Mouse (Mus musculus) heart, adult 2 months (tissue): ENCODE data around the gene Atg7. TPM values are rescaled to one million over a fixed set of nuclear protein-coding genes. Genes with fewer than 3 reads are reported as not detected.

Source experiments
- DNase-seq, 2 experiments: peaks; one replicate each; pipeline ENCODE4 v3.0.0; 2021
- H3K27ac ChIP-seq: fragments of 200-600 bp; 2 replicates; pipeline ENCODE4 v1.8.1; 2022
- H3K27me3 ChIP-seq: fragments of 200-500 bp; 2 replicates; pipeline ENCODE4 v1.6.1; 2012; ENCODE audit warnings: mild to moderate bottlenecking, low read length, inconsistent platforms, mixed read lengths; ENCODE audit not compliant: control insufficient read depth, insufficient read depth
- H3K36me3 ChIP-seq: fragments of 200-500 bp; 2 replicates; pipeline ENCODE4 v1.6.1; 2012; ENCODE audit warnings: low read length, inconsistent platforms; ENCODE audit not compliant: control insufficient read depth, insufficient read depth
- H3K4me1 ChIP-seq: fragments of 200-500 bp; 2 replicates; pipeline ENCODE4 v1.6.1; 2011; ENCODE audit warnings: low read length; ENCODE audit not compliant: control insufficient read depth, insufficient read depth
- H3K4me3 ChIP-seq: fragments of 200-600 bp; 2 replicates; pipeline ENCODE4 v1.8.1; 2022
- H3K79me2 ChIP-seq: fragments of 200-500 bp; replicated peaks from 2 replicates; pipeline ENCODE4 v1.6.1; 2012; ENCODE audit warnings: mild to moderate bottlenecking, inconsistent platforms, low read length, moderate library complexity, mixed read lengths; ENCODE audit not compliant: control insufficient read depth, insufficient read depth
- H3K9ac ChIP-seq: fragments of 200-500 bp; 2 replicates; pipeline ENCODE4 v1.6.1; 2012; ENCODE audit warnings: low read depth, mild to moderate bottlenecking, control low read depth, inconsistent platforms, low read length, mixed read lengths
- CTCF ChIP-seq: fragments of 200-600 bp; IDR thresholded peaks from 2 replicates; pipeline ENCODE4 v1.8.1; 2022; ENCODE audit warnings: antibody characterized with exemption, mild to moderate bottlenecking, moderate library complexity
- EP300 ChIP-seq: fragments of 200-500 bp; IDR thresholded peaks from 2 replicates; pipeline ENCODE4 v1.6.1; 2011; ENCODE audit warnings: low read depth, low read length, control low read depth; ENCODE audit not compliant: insufficient read depth
- POLR2A ChIP-seq: fragments of 200-500 bp; IDR thresholded peaks from 2 replicates; pipeline ENCODE4 v1.6.1; 2011; ENCODE audit warnings: mild to moderate bottlenecking, low read depth, low read length, control low read depth; ENCODE audit not compliant: insufficient read depth
- WGBS: fragments of 180-500 bp; shearing (Covaris S2); methylation state at CpG from one replicate; pipeline ENCODE4 v1.1.7; 2018; 5-methylcytosine and 5-hydroxymethylcytosine counted together
- intact Hi-C: fragments of 180-260 bp; cut with DNase I; formaldehyde crosslinking; loops from one replicate; pipeline ENCODE4 v1.15.1; 2025
- polyA plus RNA-seq: library from polyadenylated mRNA; depleted of rRNA; stranded (reverse); fragments of >200 nt; gene quantifications from 2 replicates; pipeline ENCODE4 v1.2.3, GENCODE M21; 2012
- total RNA-seq, 2 experiments: library from RNA; stranded (reverse); gene quantifications; 2 replicates each; pipeline ENCODE4 v1.2.3; 2021

The Atg7 gene
- total and polyA plus RNA-seq, 3 experiments, result 9.9 to 11.1 (median 10.7) TPM

GRCm38 (mm10) chr6:114787606-114788005 lies 144.7 kb downstream of the Atg7 start:
- Histone ChIP-seq H3K36me3 (no peaks in the 10 kb centered on the region), H3K79me2 (no peaks in the 10 kb centered on the region), H3K4me1 (no peaks in the 10 kb centered on the region), H3K4me3 (no peak overlapping the region), H3K9ac (no peak overlapping the region), H3K27me3 (no peaks in the 10 kb centered on the region), H3K27ac (no peak overlapping the region)
- intact Hi-C loops, result no loop called here
- TF ChIP-seq EP300 (no peak), POLR2A (no peak), CTCF (no peak)
- 85% methylated on average over 3 of the region's 3 CpGs for WGBS
- DNase-seq, result no peak

- Histone ChIP-seq H3K36me3 (no peaks in the 10 kb centered on the region), H3K4me1 (no peaks in the 10 kb centered on the region), H3K9ac (no peak overlapping the region), H3K27me3 (no peaks in the 10 kb centered on the region), H3K79me2 (no peaks in the 10 kb centered on the region), H3K27ac (no peak overlapping the region), H3K4me3 (no peak overlapping the region)
- intact Hi-C loops, result no loop called here
- TF ChIP-seq CTCF (no peak), EP300 (no peak), POLR2A (no peak)
- WGBS, result 80% methylated on average over 4 of the region's 4 CpGs
- no peak for DNase-seq
Measured at GRCm38 (mm10) chr6:114788663-114789062, 145.8 kb downstream of the Atg7 start.

GRCm38 (mm10) chr6:114790084-114790483 lies 147.2 kb downstream of the Atg7 start:
- DNase-seq, result no peak
- Histone ChIP-seq H3K79me2 (no peaks in the 10 kb centered on the region), H3K4me1 (no peaks in the 10 kb centered on the region), H3K9ac (no peak overlapping the region), H3K27ac (no peak overlapping the region), H3K36me3 (no peaks in the 10 kb centered on the region), H3K27me3 (no peaks in the 10 kb centered on the region), H3K4me3 (no peak overlapping the region)
- no peak for TF ChIP-seq EP300
- no peak for TF ChIP-seq POLR2A
- TF ChIP-seq CTCF, result no peak
- 62% methylated on average over 2 of the region's 2 CpGs for WGBS
- intact Hi-C loops, result no loop called here

GRCm38 (mm10) chr6:114790902-114791301 lies 148.0 kb downstream of the Atg7 start:
- H3K4me3 ChIP-seq, result no peak overlapping the region
- H3K9ac ChIP-seq, result no peak overlapping the region
- 87% methylated on average over 7 of the region's 7 CpGs for WGBS
- no peaks in the 10 kb centered on the region for H3K27me3 ChIP-seq
- H3K79me2 ChIP-seq, result no peaks in the 10 kb centered on the region
- DNase-seq, result no peak
- TF ChIP-seq EP300 (no peak), CTCF (no peak)
- intact Hi-C loops, result no loop called here
- H3K27ac ChIP-seq, result no peak overlapping the region
- H3K36me3 ChIP-seq, result no peaks in the 10 kb centered on the region
- H3K4me1 ChIP-seq, result no peaks in the 10 kb centered on the region

- Histone ChIP-seq H3K27me3 (no peaks in the 10 kb centered on the region), H3K4me1 (no peaks in the 10 kb centered on the region), H3K4me3 (no peak overlapping the region), H3K36me3 (no peaks in the 10 kb centered on the region), H3K27ac (no peak overlapping the region), H3K79me2 (no peaks in the 10 kb centered on the region), H3K9ac (no peak overlapping the region)
- no peak for DNase-seq
- TF ChIP-seq CTCF, result no peak
- no peak for TF ChIP-seq EP300
- TF ChIP-seq POLR2A, result no peak
- 92% methylated on average over 4 of the region's 4 CpGs for WGBS
- intact Hi-C loops, result no loop called here
Measured at GRCm38 (mm10) chr6:114791846-114792245, 148.9 kb downstream of the Atg7 start.

- WGBS, result 92% methylated on average over 9 of the region's 9 CpGs
- no peak for TF ChIP-seq CTCF
- no peak for TF ChIP-seq EP300
- no peak for TF ChIP-seq POLR2A
- Histone ChIP-seq H3K79me2 (no peaks in the 10 kb centered on the region), H3K4me3 (no peak overlapping the region), H3K36me3 (no peaks in the 10 kb centered on the region), H3K9ac (no peak overlapping the region), H3K4me1 (no peaks in the 10 kb centered on the region; the same call in 1 of the 2 replicates), H3K27me3 (no peaks in the 10 kb centered on the region), H3K27ac (no peak overlapping the region)
- DNase-seq, result no peak
- intact Hi-C loops, result no loop called here
Measured at GRCm38 (mm10) chr6:114794706-114795105, 151.8 kb downstream of the Atg7 start.
